Mouse (Mus musculus) urinary bladder, adult 2 months (tissue): ENCODE measurements around the gene Nt5c. TPM values are rescaled to one million over a fixed set of nuclear protein-coding genes. Genes with fewer than 3 reads are reported as not detected.

Source experiments
- polyA plus RNA-seq: library from polyadenylated mRNA; depleted of rRNA; stranded (reverse); fragments of >200 nt; gene quantifications from 2 replicates; pipeline ENCODE4 v1.2.3, GENCODE M21; 2012; rRNA removed

Nt5c gene
- polyA plus RNA-seq, 1 experiment: 80.1 TPM

Other genes starting within 250 kb of the Nt5c start
- 0.74 and 1.0 TPM in 2 replicates for gene Grin2c, start 224.6 kb downstream of the Nt5c start, polyA plus RNA-seq
- gene Fdxr, start 214.8 kb downstream of the Nt5c start, polyA plus RNA-seq: 10.9 and 11.6 TPM in 2 replicates
- gene Fads6, start 194.2 kb downstream of the Nt5c start, polyA plus RNA-seq: 0.99 and 1.1 TPM in 2 replicates
- not detected in 2 replicates for gene Otop2, start 184.7 kb downstream of the Nt5c start, polyA plus RNA-seq
- not detected in 2 replicates for gene Ush1g, start 169.8 kb downstream of the Nt5c start, polyA plus RNA-seq
- not detected in 2 replicates for gene Otop3, start 157.1 kb downstream of the Nt5c start, polyA plus RNA-seq
- 28.4 and 30.5 TPM in 2 replicates for gene Hid1, start 124.1 kb downstream of the Nt5c start, polyA plus RNA-seq
- gene Cdr2l, start 109.9 kb downstream of the Nt5c start, polyA plus RNA-seq: 10.8 and 11.9 TPM in 2 replicates
- gene Mrpl58, start 88.1 kb downstream of the Nt5c start, polyA plus RNA-seq: 89.3 and 89.6 TPM in 2 replicates
- gene Atp5h, start 71.9 kb downstream of the Nt5c start, polyA plus RNA-seq: 561 and 600 TPM in 2 replicates
- 35.6 TPM in 2 replicates for gene Kctd2, start 71.7 kb downstream of the Nt5c start, polyA plus RNA-seq
- 0.04 and 0.09 TPM in 2 replicates for gene Trim80, start 51.3 kb downstream of the Nt5c start, polyA plus RNA-seq
- 0.83 and 1.1 TPM in 2 replicates for gene Slc16a5, start 29.4 kb downstream of the Nt5c start, polyA plus RNA-seq
- gene Armc7, start 16.2 kb downstream of the Nt5c start, polyA plus RNA-seq: 6.9 and 7.0 TPM in 2 replicates
- gene Jpt1, start 22.5 kb upstream of the Nt5c start, polyA plus RNA-seq: 89.2 and 102 TPM in 2 replicates
- 274 and 303 TPM in 2 replicates for gene Sumo2, start 44.4 kb upstream of the Nt5c start, polyA plus RNA-seq
- 54.2 and 77.1 TPM in 2 replicates for gene Nup85, start 72.6 kb upstream of the Nt5c start, polyA plus RNA-seq
- 36.1 and 39.5 TPM in 2 replicates for gene Mrps7, start 112.1 kb upstream of the Nt5c start, polyA plus RNA-seq
- gene Gga3, start 112.2 kb upstream of the Nt5c start, polyA plus RNA-seq: 25.4 and 27.3 TPM in 2 replicates
- 79.9 and 89.7 TPM in 2 replicates for gene Mif4gd, start 121.1 kb upstream of the Nt5c start, polyA plus RNA-seq
- 30.0 and 31.7 TPM in 2 replicates for gene Slc25a19, start 136.4 kb upstream of the Nt5c start, polyA plus RNA-seq
- gene Grb2, start 216.7 kb upstream of the Nt5c start, polyA plus RNA-seq: 57.2 and 62.8 TPM in 2 replicates